Mouse (Mus musculus): ENCODE data around the gene Dnm3. TPM values are rescaled to one million over a fixed set of nuclear protein-coding genes. Genes with fewer than 3 reads are reported as not detected.

Dnm3 gene
- total RNA-seq, 2 experiments from 2014 or later = 4.7 to 6.1 TPM

DNA sequence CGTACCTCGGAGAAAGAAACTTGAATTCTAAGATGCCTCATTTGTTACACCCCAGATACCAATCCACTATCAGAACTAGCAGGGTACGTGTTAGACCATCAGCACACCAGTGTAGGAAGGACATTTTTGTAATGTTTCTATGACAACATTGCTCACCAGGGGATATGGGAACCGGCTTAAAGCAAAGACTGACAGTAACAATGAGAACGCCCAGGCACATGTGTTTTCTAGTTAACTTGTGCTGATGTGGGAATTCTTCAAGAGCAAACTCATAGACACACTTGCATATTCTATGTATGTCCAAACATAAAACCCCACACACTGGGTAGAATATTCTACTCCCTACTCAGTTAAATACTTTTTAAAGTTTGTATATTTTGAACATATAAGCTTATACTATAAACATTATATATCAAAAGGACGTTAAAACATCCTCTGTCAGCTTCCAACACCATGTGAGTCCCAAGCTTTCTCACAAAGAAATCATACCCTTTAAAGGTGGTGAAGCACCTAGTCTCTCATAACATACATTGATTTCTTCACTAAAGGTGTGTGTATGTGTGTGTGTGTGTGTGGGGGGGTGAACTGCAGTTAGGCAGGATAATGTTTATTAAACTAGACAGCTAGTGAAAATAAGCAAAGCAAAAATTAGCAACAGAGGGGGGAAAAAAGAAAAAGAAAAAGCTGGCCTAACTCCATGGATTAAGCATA, 369.0 kb downstream of the Dnm3 start:
- no peak for DNase-seq

DNA sequence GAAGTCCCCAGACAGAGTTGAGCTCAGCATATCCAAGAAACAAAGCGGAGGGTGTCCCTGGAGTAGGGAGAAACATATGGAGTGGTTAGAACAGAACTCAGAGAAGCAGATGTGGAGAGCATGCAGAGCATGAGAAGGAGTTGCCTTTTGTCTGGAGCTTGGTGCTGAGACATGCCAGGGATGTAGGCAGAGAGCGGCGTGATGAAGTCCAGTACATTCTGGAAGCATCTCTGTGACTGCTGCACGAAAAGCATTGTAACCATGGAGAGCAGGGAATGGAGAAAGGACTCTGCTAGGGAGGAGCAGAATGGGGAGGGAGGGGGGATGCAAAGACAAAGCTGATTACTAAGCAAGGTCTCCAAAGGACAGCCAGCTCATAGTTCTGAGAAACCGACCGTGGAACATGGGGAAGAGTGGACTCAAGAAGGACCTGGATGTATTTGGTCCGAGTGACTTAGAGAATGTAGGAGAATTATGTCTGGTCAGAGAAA, 369.6 kb downstream of the Dnm3 start:
- DNase-seq = no peak

DNA sequence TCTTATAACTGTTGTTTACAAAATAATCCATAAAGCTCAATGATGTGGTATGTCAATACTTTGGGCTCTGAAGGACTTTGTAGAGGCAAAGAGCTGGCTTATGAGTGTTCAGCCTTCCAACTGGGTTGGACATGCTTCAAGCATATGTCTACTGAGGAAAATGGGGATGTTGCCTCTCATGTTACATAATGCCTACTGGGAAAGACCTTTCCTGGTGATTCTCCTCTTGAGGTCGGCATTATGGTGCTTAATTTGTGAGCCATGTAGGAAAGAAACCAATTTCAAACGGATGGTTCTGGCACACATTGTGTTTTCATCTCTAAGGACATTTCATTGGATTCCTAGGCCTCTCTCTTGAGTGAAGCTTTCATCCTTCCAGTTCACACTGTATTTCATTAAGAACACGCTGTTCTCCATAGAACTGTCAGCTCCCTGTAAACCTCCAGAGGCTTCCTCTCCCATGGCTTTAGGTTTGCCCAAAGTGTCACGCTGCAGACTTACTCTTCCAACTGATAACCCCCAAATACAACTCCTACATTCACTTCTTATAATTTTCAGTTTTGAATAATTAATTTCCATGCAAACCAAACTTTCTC, 370.7 kb downstream of the Dnm3 start:
- DNase-seq = peak in 1 of 2 experiments; percentile 9

DNA sequence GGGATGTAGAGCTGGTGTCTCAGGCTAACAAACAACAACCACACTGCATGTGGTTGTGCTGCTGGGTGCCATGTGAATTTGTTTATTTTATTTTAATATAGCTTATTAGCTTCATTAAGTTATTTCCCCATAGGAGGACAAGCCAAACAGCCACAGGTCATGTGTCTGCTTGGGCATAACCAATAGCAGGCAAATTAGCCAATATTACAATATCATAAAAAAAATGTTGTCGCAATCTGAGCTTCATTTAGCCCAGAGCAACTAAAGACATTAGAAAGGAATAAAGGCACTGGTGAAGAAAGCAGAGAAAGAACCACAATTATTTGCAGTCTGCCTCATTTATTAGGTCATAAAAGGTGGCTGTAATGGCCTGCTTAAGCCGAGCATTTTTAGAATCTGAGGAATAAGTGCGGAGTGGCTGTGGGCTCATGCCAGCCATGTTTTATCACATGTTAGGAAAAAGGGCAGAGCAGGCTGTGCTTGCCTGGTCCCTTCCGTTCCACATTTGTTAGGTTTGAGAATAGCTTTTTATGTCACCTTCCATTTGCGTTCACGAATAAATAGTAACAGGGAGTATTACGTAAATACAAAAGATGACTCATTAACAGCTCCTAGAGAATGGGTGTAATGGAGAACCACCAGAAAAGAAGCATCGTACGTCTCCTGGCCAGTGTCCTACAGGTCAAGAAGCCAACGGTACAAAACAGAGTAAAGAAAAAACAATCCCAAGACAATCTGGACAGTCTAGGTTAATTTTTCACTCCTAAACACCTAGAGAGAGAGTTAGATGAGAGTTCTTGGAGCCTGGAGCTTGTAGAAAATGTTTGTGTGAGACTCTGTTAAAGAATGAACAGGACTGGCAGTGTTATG, 376.6 kb downstream of the Dnm3 start:
- no peak for DNase-seq

DNA sequence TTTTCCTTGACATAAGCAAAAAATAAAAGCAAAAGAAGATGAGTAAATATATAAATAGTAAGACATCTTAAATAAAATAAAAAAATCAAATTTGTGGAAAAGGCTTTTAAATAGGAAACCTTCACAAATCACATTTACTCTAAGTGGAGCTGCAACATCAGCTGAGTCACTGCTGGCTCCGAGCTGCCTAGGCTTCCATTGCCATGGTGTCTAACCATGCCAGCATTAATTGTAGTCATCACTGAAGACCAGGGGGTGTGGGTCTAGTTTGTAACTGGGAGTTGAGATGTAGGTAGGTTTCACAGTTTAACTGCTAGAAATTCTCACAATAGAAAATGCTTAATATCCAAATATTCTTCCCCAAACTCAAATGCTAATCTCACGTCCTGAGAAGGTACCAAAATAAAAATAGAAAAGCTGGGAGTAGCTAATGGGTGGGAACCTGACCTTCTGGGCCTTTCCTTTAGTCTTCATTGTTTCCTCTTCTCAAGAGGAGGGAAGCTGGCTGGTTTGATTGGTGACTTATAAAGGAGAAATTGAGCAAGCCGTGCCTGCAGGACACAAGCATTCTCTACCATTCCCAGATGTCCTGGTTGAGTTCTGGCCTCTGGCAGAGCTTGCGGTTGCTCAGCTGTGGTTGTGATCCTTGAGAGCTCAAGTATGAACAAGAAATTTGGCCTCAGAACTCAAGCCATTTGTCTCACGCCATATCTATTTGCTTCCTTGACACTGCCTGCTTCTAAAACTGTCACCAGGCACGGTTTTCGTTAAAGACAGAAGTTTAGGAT, 377.6 kb downstream of the Dnm3 start:
- peak; percentile 45 to 72 for DNase-seq

DNA sequence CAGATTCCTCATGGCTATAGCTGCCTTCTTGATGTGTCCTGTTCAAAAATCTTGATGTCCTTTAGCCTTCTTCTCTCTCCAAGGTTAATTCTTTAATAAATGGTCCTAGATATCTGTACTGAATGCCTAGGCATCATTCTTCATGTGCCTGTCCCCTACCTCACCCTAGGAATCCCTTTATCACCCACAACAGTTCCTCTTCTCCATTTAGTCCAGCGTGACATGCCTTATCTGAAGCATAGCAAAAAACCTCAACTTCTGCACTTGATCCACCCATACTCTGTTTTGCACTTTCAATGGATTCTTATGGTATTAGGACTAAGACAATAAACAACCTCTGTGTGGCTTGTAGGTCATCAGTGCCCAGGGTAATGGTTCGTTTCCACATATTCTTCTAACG, 378.6 kb downstream of the Dnm3 start:
- DNase-seq = no peak

DNA sequence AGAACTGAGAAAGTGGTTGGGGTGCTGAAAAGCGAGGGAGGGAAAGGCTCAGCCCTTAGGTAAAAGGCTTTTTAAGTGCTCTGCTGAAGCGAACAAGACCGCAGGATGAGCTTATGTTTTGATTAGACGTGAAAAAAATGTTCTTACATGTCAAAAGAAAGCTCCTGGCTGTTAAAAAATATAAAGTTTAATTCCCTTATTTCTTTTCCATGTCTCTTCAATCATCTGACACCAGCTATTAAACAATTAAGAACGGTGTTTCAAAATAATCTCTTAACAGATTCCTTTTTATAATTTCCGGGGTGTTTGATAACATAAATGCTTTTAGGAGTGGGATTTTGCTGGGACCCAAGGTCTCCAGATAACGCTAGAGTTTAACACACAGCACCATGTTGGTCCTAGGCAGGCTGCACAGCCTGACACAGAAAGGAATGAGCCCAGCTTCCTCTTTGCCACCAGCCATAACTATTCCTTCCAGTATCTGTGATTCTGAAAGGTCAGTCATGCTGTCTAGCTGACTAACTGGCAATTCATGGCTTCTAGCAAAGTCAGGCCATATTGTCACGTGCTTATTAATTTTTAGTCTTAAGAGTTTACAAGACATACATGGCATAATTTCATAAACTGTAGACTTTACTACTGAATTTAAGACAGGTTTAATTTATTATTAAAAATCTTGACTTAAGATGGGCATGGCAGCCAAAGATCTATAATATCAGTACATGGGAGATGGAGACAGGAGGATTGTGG, 383.1 kb downstream of the Dnm3 start:
- DNase-seq = no peak

DNA sequence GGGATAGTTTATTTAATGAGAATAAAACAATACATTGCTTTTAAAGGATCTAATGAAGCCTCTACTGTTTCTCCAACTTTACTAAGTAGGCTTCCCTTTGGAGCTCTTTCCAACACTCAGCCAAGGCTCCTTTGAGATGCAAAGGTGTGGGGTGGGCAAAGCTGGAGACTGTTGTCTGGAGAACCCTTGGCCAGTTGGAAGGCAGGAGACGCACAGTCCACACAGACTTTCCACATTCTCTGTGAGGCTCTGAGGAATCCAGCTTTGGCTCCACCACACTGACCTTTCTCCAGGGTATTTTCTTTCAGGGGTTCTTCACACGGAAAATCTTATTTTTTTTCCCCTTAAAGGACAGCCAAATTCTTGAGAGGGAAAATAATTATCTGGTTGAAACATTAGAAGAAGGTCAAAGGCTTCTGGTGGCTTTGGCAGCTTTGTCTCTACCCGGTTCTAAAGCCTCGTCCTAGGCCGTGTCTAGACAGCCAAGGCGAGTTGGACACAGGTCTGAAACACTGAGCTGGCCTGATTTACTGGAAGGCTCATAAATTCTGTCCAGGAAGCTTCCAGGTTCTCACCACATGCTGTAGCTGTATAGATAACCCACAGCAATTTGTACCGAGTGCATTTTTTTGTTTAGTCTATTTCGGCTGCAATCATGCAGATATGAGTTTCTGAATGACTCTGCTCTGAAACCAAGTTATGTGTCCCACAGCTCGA, 383.9 kb downstream of the Dnm3 start:
- DNase-seq = peak; percentile 49 to 73

DNA sequence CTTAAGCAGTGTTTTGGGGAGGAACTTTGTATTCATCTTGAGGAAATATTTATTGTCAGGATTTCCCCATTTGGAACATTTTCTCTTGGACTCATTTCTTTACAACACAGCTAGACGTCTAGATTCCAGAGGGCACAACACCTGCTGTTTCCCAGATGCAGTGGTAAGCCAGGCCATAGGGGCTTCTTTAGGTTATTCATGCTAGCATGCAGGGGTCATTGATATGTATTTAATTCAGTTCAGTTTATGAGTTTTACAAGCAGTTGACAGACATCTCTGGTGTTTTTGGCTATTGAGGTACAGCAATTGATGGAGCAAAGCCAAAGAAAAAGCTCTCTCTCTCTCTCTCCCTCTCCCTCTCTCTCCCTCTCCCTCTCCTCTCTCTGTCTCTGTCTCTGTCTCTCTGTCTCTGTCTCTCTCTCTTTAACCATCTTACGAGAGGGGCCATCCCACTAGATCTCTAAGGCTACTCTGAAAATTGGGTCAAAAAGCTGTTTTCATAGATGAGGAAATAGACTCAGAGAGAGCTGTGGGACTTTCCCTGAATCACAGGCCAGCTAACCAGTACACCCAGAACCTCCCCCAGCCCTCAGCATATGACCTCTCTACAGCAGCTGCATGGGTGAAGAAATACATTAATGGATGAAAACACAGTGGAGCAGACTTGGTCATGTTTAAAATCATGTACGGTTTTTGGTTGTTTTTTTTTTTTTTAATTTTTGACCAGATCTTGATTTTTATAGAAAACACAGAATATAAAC, 384.8 kb downstream of the Dnm3 start:
- DNase-seq = peak; percentile 54 to 76

DNA sequence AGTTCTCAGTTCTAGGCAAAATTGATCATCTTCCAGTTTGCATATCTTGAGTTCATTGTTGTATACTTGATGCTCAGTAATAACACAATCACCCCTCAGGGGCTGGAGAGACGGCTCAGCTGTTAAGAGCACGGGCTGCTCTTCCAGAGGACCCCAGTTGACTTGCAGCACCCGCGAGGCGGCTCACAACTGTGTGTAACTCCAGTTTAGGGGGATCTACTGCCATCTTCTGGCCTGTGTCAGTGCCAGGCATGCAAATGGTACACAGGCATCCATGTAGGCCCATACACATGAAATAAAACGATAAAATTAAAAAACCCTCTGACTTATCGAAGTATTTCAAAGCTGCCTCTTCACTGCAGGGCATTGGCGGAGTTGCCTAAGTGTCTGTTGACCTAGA, 385.4 kb downstream of the Dnm3 start:
- DNase-seq = no peak

DNA sequence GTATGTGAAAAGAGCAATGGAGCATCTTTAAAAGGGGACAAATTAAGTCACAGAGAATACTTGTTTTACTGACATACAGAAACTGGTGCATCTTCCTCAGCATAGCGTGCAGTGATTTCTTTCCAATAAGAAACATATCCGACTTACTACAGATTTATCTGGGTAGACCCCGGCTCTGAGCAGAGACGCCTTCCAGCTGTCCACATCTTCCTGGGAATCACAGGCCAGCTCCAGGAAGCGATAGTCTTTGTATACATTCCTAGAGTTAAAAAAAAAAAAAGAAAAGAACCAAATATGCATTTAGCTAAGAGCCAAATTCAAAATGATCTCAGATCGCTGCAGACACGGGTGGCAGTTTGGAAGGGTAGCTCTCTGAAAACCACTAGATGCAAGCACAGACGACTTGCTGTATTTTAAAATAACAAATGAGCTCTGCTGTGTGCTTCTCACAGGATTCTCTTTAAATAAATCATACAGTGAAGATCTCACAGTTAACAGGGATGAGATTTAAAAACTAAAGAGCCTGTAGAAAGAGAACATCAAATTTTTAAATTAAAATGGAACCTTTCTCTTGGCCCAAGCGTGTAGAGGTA, 393.9 kb downstream of the Dnm3 start:
- no peak for DNase-seq

DNA sequence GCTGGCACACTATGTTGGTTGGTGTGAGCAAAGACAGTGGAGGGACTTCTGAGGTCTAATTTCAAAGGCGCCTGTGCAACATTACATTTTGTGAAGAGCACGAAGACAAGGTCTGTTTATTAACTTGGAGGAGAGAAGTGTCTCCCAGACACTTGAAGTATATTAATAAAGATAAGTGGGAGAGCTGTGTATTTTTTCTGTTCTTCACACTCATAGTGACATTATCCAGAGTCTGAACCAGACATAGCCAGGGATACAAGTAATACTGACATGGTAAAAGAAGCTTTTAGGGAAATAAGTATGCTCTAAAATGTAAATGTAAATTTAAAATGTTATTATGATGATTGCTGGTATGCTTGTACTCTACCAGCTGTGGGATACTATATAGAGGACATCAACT, 394.5 kb downstream of the Dnm3 start:
- no peak for DNase-seq

DNA sequence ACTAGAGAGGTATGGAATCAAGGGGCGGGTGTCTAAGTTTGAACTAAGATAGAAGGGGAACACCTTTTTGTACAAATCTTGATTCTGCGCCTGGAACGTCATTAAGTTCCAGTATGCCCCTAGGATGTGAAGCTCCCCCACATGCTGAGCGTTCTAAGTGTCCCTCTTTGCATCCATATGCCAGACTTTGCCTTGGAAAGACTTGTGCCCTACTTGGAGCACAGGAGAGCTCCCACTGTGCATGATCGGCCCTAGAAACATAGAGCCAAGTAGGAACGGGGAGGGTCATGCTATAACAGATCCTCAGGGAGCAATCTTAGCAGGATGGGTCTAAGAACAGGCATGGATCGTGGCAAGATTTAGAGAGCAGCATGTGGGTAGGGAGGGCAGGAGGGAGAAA, 395.1 kb downstream of the Dnm3 start:
- no peak for DNase-seq

DNA sequence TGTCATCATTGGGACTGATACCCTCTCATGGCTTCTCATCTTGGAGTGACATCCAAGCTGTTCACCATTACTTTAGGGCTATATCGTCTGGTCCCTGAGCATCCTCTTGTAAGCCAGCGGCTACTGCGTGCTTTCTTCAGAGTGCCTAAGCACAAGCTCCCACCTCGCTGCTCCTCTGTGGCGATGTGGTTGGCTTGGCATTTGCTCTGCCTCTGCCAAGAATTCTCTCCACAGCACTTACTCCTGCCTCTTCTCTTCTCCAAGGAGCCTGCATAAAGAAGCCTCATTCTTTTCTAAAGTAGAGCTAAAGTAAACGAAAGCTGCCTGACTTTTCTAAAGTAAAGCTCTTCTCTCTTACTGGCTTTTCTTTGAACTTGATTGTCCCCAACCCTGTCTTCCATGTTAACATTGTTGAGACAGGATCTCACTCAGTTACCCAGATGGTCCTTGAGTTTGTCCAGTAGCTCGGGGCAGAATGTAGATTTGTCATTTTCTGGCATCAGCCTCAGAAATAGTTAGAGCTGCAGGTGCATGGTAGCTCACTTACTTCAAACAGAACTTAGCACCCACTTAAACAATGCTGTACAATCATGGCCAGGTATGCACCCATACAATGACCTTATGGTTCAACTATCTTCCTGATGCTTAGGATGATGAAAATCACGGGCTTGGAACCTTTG, 396.0 kb downstream of the Dnm3 start:
- DNase-seq = no peak

DNA sequence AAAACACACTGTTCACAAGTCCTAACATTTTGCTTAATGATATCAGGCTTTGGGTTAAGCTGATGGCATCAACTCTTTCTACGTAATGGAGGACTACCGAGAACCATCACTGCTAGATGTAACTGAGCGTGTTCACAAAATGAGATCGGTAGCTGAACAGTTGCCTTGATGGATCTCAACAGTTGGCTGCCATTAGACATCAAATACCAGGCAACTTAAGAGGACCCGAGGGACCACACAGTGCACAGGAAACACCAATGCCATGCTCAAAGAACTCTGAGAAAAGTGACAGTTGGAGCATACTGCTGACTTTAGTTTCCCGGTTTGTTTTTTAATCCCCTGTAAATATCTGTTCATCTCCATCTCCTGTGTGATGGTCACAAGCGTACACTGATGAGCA, 397.8 kb downstream of the Dnm3 start:
- no peak for DNase-seq

DNA sequence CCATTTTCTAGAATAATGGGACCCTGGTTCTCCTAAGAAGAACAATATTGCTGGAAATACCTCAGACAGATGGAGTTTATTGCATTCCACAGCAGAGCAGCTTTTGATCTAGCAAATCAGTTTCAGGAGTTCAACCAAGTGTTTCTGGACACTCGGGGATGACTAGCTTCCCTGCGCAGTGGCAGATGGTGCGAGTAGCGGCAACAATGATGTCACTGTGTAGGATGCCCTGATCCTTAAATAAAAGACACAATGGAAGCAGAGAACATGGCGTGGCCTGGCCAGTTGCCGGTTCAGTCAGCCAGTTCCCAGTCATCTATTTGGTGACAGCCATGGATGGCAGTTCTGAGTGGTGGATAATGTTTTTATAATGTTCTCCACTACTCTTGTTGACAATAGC, 400.4 kb downstream of the Dnm3 start:
- DNase-seq = no peak

DNA sequence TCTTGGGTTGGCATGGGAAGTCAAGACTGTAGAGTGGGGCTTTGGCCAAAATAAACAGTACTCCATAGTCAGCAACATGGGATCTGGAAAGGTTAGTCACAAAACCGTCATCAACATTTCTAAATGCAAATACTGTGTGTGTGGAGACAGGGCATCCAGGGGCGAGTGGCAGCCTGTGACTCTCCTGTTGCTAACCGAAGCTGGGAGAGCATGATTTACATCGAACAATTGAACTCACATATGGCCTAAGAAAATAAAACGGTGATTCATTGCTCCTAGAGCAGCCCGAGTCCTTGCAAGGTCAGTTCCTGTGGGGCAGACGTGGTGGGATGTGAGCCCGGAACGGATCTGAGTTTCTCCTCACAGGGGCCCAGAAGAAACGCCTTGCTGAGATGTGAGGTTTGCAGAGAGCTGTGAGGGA, 401.2 kb downstream of the Dnm3 start:
- DNase-seq = peak in 1 of 2 experiments; percentile 22

DNA sequence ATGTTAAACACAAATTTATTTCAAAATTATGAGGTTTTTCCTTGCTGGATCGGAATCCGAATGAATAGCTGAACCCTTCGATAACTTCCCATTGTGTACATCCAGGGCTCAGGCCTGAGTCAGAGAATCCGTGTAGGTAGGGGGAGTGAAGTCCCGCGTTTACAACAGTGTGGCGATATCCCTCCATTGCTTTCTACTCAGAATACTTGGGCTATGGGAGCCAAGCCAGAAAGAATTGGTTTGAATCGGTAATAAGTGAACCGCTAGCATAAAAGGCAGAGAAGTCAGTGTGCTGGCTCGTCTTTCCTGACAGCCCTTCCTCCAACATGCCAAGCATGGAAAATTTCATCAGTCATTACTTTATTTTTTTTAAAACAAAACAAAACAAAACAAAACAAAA, 402.0 kb downstream of the Dnm3 start:
- DNase-seq = no peak

DNA sequence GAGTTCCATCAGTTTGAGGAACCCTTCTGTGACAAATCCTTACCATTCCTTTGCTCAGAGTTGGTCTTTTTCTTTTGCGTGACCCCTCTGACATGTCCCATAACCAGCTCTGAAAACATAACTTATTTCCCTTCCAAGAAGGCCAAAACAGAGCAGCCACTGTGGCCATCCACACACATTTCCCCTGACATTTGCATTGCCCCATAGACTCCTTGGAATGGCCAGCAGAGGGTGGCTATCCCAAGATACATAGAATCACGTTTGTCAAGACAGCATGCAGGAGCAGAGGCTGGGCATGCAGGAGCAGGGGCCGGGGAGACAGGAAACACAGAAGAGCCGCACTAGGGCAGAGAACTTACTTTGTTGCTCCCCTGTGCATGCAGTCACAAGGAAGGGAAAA, 402.4 kb downstream of the Dnm3 start:
- no peak for DNase-seq

Measured in heart, adult 18-20 months (tissue).